Mouse (Mus musculus): ENCODE data around the gene Zap70. TPM values are rescaled to one million over a fixed set of nuclear protein-coding genes. Genes with fewer than 3 reads are reported as not detected.

The Zap70 gene
- total RNA-seq, 2 experiments from 2014 or later = 0.19 to 0.73 TPM

DNA sequence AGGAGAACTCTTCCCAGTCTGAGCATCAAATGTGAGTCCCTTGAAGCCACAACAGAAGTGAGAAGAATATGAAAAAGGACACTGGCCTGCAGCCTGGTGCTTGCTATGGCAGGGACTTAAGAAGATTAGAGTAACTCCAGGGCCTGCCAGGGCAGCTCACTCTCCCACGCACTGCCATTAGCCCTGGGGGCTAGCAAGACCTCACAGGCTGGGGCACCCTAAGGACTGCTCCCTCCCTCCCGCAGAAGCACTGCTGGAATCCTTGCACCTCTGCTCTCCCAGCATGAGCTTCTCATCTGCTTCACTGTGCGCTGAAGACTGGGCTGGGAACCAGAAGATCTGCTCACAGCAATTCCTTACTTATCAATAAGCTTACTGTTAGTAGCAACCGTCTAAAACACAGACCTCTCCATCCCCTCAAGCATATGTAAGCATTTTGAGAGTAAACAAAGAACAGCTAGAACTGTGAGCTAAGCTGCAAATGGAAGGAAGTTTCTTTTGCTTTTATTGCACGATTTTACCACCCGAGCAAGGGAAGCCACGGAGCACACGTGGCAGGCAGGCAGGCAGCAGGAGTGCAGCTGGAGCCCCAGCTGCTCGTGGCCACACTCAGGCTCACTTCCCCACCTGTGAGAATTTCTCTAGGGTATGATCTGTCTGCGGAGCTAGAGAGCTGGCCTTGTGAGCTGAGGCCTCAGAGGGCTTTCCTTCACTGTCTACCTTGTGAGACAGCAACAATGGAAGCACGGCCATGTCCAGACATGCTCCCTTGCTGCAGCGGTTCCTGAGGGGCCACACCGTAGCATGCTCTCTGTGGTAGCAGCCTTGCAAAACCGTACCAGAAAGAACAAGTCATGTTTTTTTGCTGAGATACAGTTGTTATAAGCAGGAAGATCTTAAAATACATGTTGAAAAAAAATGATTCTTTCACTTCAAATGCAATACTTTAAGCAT, 69.6 kb downstream of the Zap70 start:
- no peak for DNase-seq (ENCODE audit: low spot score)

Other genes starting within 250 kb of the Zap70 start
- 10 to 100 TPM; 11.6 TPM for gene Cnnm3, start 249.9 kb upstream of the Zap70 start, total RNA-seq (2021)
- 1,000 to 10,000 TPM; 3,219 to 3,282 TPM for gene Ankrd23, start 224.9 kb upstream of the Zap70 start, total RNA-seq (2021)
- 1,000 to 10,000 TPM; 1,348 to 1,458 TPM for gene Gm42417, start 222.4 kb upstream of the Zap70 start, total RNA-seq (2021)
- 1 to 10 TPM; 7.3 to 8.6 TPM for gene Ankrd39, start 214.4 kb upstream of the Zap70 start, total RNA-seq (2021)
- gene Sema4c, start 203.4 kb upstream of the Zap70 start, total RNA-seq (2021) = 1 to 10 TPM; 4.7 to 6.8 TPM
- gene Fam178b, start 78.6 kb upstream of the Zap70 start, total RNA-seq (2021) = under 1 TPM; 0.43 to 0.59 TPM
- gene Cox5b, start 70.3 kb upstream of the Zap70 start, total RNA-seq (2021) = 1,000 to 10,000 TPM; 1,366 to 1,435 TPM
- 1 to 10 TPM in 1 of 2 experiments, under 1 TPM in 1; 0.66 to 1.2 TPM for gene 4933424G06Rik, start 51.6 kb upstream of the Zap70 start, total RNA-seq (2021)
- gene Actr1b, start 47.4 kb upstream of the Zap70 start, total RNA-seq (2021) = 100 to 1,000 TPM; 138 to 147 TPM
- gene Tmem131, start 181.9 kb downstream of the Zap70 start, total RNA-seq (2021) = 10 to 100 TPM; 29.1 to 32.1 TPM